Mouse (Mus musculus): ENCODE measurements around the gene Gm17660. TPM values are rescaled to one million over a fixed set of nuclear protein-coding genes. Genes with fewer than 3 reads are reported as not detected.

Gene Gm17660
- polyA plus RNA-seq, 1 experiment from 2014 or later: not detected

GRCm38 (mm10) chr5:104096078-104096938 is 18.9 kb upstream of the Gm17660 start:
- no peak overlapping the region for H3K9ac ChIP-seq (ENCODE audit: low read length)
- ATAC-seq (ENCODE audit: low FRiP score, low TSS enrichment) (peak; percentile 83), DNase-seq (ENCODE audit: low spot score) (no peak)
- no peaks in the 10 kb centered on the region for H3K36me3 ChIP-seq (ENCODE audit: control insufficient read depth, insufficient read depth, low read length)
- no peaks in the 10 kb centered on the region for H3K27me3 ChIP-seq (ENCODE audit: control insufficient read depth, insufficient read depth, low read length)
- no peak overlapping the region for H3K4me3 ChIP-seq (ENCODE audit: low read depth, low read length)
- no peaks in the 10 kb centered on the region for H3K9me3 ChIP-seq (ENCODE audit: control insufficient read depth, low read length)
- no peak overlapping the region for H3K4me2 ChIP-seq (replicated peaks; ENCODE audit: low read depth)
- peaks cover 3% of the 10 kb centered on the region; the same call in 1 of the 2 replicates for H3K4me1 ChIP-seq (replicated peaks; ENCODE audit: control insufficient read depth, insufficient read depth)
- peak; percentile 77 for TF ChIP-seq EP300 (optimal IDR thresholded peaks at IDR 0.05)
- TF ChIP-seq CTCF (IDR thresholded peaks at IDR 0.05; ENCODE audit: low read depth): no peak
- H3K27ac ChIP-seq (replicated peaks): peak overlapping the region; percentile 86
- 42% methylated on average over 16 of the region's 16 CpGs for WGBS

- Histone ChIP-seq H3K4me2 (replicated peaks; ENCODE audit: low read depth) (peak overlapping the region; percentile 34; the same call in 1 of the 2 replicates), H3K27ac (replicated peaks) (peak overlapping the region; percentile 85), H3K9me3 (ENCODE audit: control insufficient read depth, low read length) (no peaks in the 10 kb centered on the region), H3K27me3 (ENCODE audit: control insufficient read depth, insufficient read depth, low read length) (no peaks in the 10 kb centered on the region), H3K36me3 (ENCODE audit: control insufficient read depth, insufficient read depth, low read length) (no peaks in the 10 kb centered on the region), H3K9ac (ENCODE audit: low read length) (no peak overlapping the region), H3K4me1 (replicated peaks; ENCODE audit: control insufficient read depth, insufficient read depth) (peaks cover 3% of the 10 kb centered on the region; the same call in 1 of the 2 replicates), H3K4me3 (ENCODE audit: low read depth, low read length) (no peak overlapping the region)
- no peak for DNase-seq (ENCODE audit: low spot score)
- peak; percentile 21 for ATAC-seq (ENCODE audit: low FRiP score, low TSS enrichment)
- TF ChIP-seq EP300 (optimal IDR thresholded peaks at IDR 0.05) (no peak), CTCF (IDR thresholded peaks at IDR 0.05; ENCODE audit: low read depth) (no peak)
- 31% methylated on average over 11 of the region's 11 CpGs for WGBS
Observed at GRCm38 (mm10) chr5:104095416-104096077, 18.1 kb upstream of the Gm17660 start.

DNA sequence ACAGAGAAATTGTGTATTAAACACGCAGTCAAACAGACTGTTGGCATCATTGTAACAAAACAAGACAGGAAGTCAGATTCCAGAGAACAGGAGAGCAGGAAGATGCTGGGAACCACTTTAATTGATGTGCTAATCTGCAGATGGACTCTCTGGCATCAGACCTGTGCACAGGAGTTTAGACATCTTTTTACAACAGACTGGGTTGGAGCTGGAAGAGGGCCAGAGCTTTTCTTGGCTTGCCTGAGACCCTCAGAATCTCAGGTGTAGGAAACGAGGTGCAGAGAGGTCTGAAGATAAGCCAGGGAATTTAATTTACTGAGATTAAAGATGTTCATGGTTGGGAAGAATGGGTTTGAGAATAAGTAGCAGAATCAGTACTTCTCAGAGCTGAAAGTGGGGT is 12.3 kb upstream of the Gm17660 start:
- Histone ChIP-seq H3K27me3 (ENCODE audit: control insufficient read depth, insufficient read depth, low read length) (no peaks in the 10 kb centered on the region), H3K36me3 (ENCODE audit: control insufficient read depth, insufficient read depth, low read length) (peaks cover 10% of the 10 kb centered on the region; the same call in 1 of the 2 replicates), H3K4me1 (replicated peaks; ENCODE audit: control insufficient read depth, insufficient read depth) (no peaks in the 10 kb centered on the region), H3K4me2 (replicated peaks; ENCODE audit: low read depth) (no peak overlapping the region), H3K27ac (replicated peaks) (no peak overlapping the region), H3K4me3 (ENCODE audit: low read depth, low read length) (no peak overlapping the region), H3K9me3 (ENCODE audit: control insufficient read depth, low read length) (no peaks in the 10 kb centered on the region), H3K9ac (ENCODE audit: low read length) (no peak overlapping the region)
- TF ChIP-seq CTCF (IDR thresholded peaks at IDR 0.05; ENCODE audit: low read depth) (no peak), EP300 (optimal IDR thresholded peaks at IDR 0.05) (no peak)
- no peak for ATAC-seq (ENCODE audit: low FRiP score, low TSS enrichment)
- WGBS: 87% methylated on average over 2 of the region's 2 CpGs
- no peak for DNase-seq (ENCODE audit: low spot score)

DNA sequence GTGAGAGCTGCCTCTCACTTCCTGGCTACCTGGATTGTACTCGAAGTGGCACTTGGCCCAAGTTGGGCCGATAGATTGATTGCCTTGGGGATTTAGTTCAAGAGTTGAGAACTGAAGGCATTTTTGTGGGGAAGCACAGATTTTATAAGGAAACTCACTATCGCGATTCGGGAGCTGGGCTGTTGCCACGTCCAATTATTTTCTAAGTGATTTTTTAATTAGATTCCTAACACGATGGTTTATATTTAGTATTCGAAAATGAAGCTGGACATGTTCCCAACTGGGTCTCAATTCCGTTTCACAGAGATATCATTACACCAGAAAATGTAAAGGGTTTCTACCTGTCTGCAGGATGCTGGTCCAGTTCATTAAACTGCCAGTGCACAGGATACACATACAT is 8.0 kb upstream of the Gm17660 start:
- no peaks in the 10 kb centered on the region for H3K4me1 ChIP-seq (replicated peaks; ENCODE audit: control insufficient read depth, insufficient read depth)
- no peak overlapping the region for H3K9ac ChIP-seq (ENCODE audit: low read length)
- TF ChIP-seq CTCF (IDR thresholded peaks at IDR 0.05; ENCODE audit: low read depth) (no peak), EP300 (optimal IDR thresholded peaks at IDR 0.05) (no peak)
- 87% methylated on average over 9 of the region's 9 CpGs for WGBS
- peaks cover 11% of the 10 kb centered on the region; the same call in 1 of the 2 replicates for H3K36me3 ChIP-seq (ENCODE audit: control insufficient read depth, insufficient read depth, low read length)
- no peak overlapping the region for H3K27ac ChIP-seq (replicated peaks)
- ATAC-seq (ENCODE audit: low FRiP score, low TSS enrichment): no peak
- no peaks in the 10 kb centered on the region for H3K9me3 ChIP-seq (ENCODE audit: control insufficient read depth, low read length)
- no peak overlapping the region for H3K4me3 ChIP-seq (ENCODE audit: low read depth, low read length)
- H3K4me2 ChIP-seq (replicated peaks; ENCODE audit: low read depth): no peak overlapping the region
- DNase-seq (ENCODE audit: low spot score): no peak
- H3K27me3 ChIP-seq (ENCODE audit: control insufficient read depth, insufficient read depth, low read length): no peaks in the 10 kb centered on the region

GRCm38 (mm10) chr5:104080736-104081135 is 3.3 kb upstream of the Gm17660 start:
- H3K9ac ChIP-seq (ENCODE audit: low read length): no peak overlapping the region
- DNase-seq (ENCODE audit: low spot score): no peak

More at GRCm38 (mm10) chr5:104080736-104081135, 3.3 kb upstream of the Gm17660 start:
- H3K4me1 ChIP-seq (replicated peaks; ENCODE audit: control insufficient read depth, insufficient read depth): no peaks in the 10 kb centered on the region
- WGBS: 80% methylated on average over 6 of the region's 6 CpGs
- no peak for ATAC-seq (ENCODE audit: low FRiP score, low TSS enrichment)
- TF ChIP-seq CTCF (IDR thresholded peaks at IDR 0.05; ENCODE audit: low read depth) (no peak), EP300 (optimal IDR thresholded peaks at IDR 0.05) (no peak)
- H3K4me3 ChIP-seq (ENCODE audit: low read depth, low read length): no peak overlapping the region
- H3K27me3 ChIP-seq (ENCODE audit: control insufficient read depth, insufficient read depth, low read length): no peaks in the 10 kb centered on the region
- H3K27ac ChIP-seq (replicated peaks): no peak overlapping the region
- 0 out of 2 replicates have a peak, but pooled peaks cover 2% of the 10 kb centered on the region for H3K36me3 ChIP-seq (ENCODE audit: control insufficient read depth, insufficient read depth, low read length)
- no peak overlapping the region for H3K4me2 ChIP-seq (replicated peaks; ENCODE audit: low read depth)
- no peaks in the 10 kb centered on the region for H3K9me3 ChIP-seq (ENCODE audit: control insufficient read depth, low read length)
